Mouse (Mus musculus) ovary, postnatal 36 days (tissue): ENCODE data around the gene Akap4.

Source experiments
- DNase-seq: peaks from one replicate; pipeline ENCODE4 v3.0.0; 2022; ENCODE audit warnings: low spot score, mixed read lengths

The Akap4 gene

GRCm38 (mm10) chrX:7067219-7067618 lies at the start of gene Akap4:
TSS of gene Akap4 (plus strand) at chrX:7067519.
- no peak for DNase-seq

- DNase-seq: no peak
Measured at GRCm38 (mm10) chrX:7041519-7041918, 25.8 kb upstream of the Akap4 start, which contains the start of gene Ccnb3. TSS of gene Ccnb3 (minus strand) at chrX:7041619.

GRCm38 (mm10) chrX:7057056-7057455 lies 10.3 kb upstream of the Akap4 start:
- DNase-seq: no peak

- DNase-seq: no peak
Measured at GRCm38 (mm10) chrX:7057634-7058033, 9.7 kb upstream of the Akap4 start.

GRCm38 (mm10) chrX:7064109-7064508 lies 3.2 kb upstream of the Akap4 start:
- DNase-seq: no peak

- no peak for DNase-seq
Measured at GRCm38 (mm10) chrX:7068002-7068401, 683 bp downstream of the Akap4 start.

- no peak for DNase-seq
Measured at GRCm38 (mm10) chrX:7079820-7080429, 12.6 kb downstream of the Akap4 start.

- DNase-seq: no peak
Measured at GRCm38 (mm10) chrX:7085878-7086277, 18.6 kb downstream of the Akap4 start.

- DNase-seq: no peak
Measured at GRCm38 (mm10) chrX:7090323-7090722, 23.0 kb downstream of the Akap4 start.

GRCm38 (mm10) chrX:7102280-7102679 lies 35.0 kb downstream of the Akap4 start:
- DNase-seq: no peak

- DNase-seq: no peak
Measured at GRCm38 (mm10) chrX:7114885-7115284, 47.6 kb downstream of the Akap4 start.

GRCm38 (mm10) chrX:7121618-7122280 lies 54.4 kb downstream of the Akap4 start:
- no peak for DNase-seq
